Mouse (Mus musculus) brain, embryonic 14.5 days (tissue): ENCODE measurements around the gene Klhl28. TPM values are rescaled to one million over a fixed set of nuclear protein-coding genes. Genes with fewer than 3 reads are reported as not detected.

ENCODE experiments used
- DNase-seq: peaks from one replicate; pipeline ENCODE4 v3.0.0-alpha.2; 2011; ENCODE audit warnings: low read depth
- CTCF ChIP-seq: fragments of 200-500 bp; IDR thresholded peaks from 2 replicates; pipeline ENCODE4 v1.5.1; 2012; ENCODE audit warnings: inconsistent platforms, mild to moderate bottlenecking, moderate library complexity, borderline replicate concordance; ENCODE audit not compliant: insufficient read depth, insufficient read length; ENCODE audit errors: extremely low read depth
- POLR2A ChIP-seq: fragments of 200-500 bp; IDR thresholded peaks from 2 replicates; pipeline ENCODE4 v1.6.1; 2012; ENCODE audit warnings: mild to moderate bottlenecking, inconsistent platforms, borderline replicate concordance; ENCODE audit not compliant: poor library complexity, insufficient read depth, insufficient read length, severe bottlenecking; ENCODE audit errors: extremely low read depth
- polyA plus RNA-seq: library from polyadenylated mRNA; depleted of rRNA; stranded (reverse); fragments of >200 nt; gene quantifications from 2 replicates; pipeline ENCODE4 v1.2.3, GENCODE M21; 2012; rRNA removed

Klhl28 gene
- polyA plus RNA-seq = 12.6 and 14.6 TPM in 2 replicates

GRCm38 (mm10) chr12:64965124-64966026 is at the start of gene Klhl28, which contains the start of gene Togaram1:
Klhl28 (minus strand) TSS chr12:64965534.
Togaram1 (plus strand) TSS chr12:64965804.
- TF ChIP-seq POLR2A (peak; percentile 86; the same call in 1 of the 2 replicates), CTCF (no peak)
- DNase-seq = peak; percentile 100

- no peak for TF ChIP-seq CTCF
- no peak for TF ChIP-seq POLR2A
- DNase-seq = no peak
These were observed 42.4 kb upstream of the Klhl28 start for GRCm38 (mm10) chr12:65007725-65008124.

GRCm38 (mm10) chr12:64977518-64977917 is 12.2 kb upstream of the Klhl28 start:
- DNase-seq = no peak
- TF ChIP-seq CTCF (no peak), POLR2A (no peak)

GRCm38 (mm10) chr12:64976191-64976590 is 10.9 kb upstream of the Klhl28 start:
- TF ChIP-seq CTCF = no peak
- TF ChIP-seq POLR2A = no peak
- DNase-seq = no peak

- TF ChIP-seq CTCF (no peak), POLR2A (no peak)
- no peak for DNase-seq
These were observed 10.2 kb upstream of the Klhl28 start for GRCm38 (mm10) chr12:64975558-64975957.

- TF ChIP-seq CTCF (no peak), POLR2A (no peak)
- no peak for DNase-seq
These were observed 6.7 kb upstream of the Klhl28 start for GRCm38 (mm10) chr12:64972063-64972462.

- TF ChIP-seq POLR2A (no peak), CTCF (no peak)
- no peak for DNase-seq
These were observed 6.1 kb upstream of the Klhl28 start for GRCm38 (mm10) chr12:64971399-64971798.

- DNase-seq = peak; percentile 14
- TF ChIP-seq POLR2A (no peak), CTCF (no peak)
These were observed 2.7 kb upstream of the Klhl28 start for GRCm38 (mm10) chr12:64968067-64968466.

- DNase-seq = peak; percentile 21
- TF ChIP-seq CTCF (no peak), POLR2A (no peak)
These were observed 2.1 kb upstream of the Klhl28 start for GRCm38 (mm10) chr12:64967470-64967869.

- peak; percentile 38 for DNase-seq
- TF ChIP-seq POLR2A (no peak), CTCF (no peak)
These were observed 1.5 kb upstream of the Klhl28 start for GRCm38 (mm10) chr12:64966652-64967435.

GRCm38 (mm10) chr12:64966101-64966631 is 832 bp upstream of the Klhl28 start:
- TF ChIP-seq CTCF (no peak), POLR2A (no peak)
- peak; percentile 65 for DNase-seq

GRCm38 (mm10) chr12:64964560-64964959 is 774 bp downstream of the Klhl28 start:
- no peak for DNase-seq

More at GRCm38 (mm10) chr12:64964560-64964959, 774 bp downstream of the Klhl28 start:
- no peak for TF ChIP-seq POLR2A
- TF ChIP-seq CTCF = no peak
